Mouse (Mus musculus): ENCODE results near the gene Klhl23.

The Klhl23 gene

DNA sequence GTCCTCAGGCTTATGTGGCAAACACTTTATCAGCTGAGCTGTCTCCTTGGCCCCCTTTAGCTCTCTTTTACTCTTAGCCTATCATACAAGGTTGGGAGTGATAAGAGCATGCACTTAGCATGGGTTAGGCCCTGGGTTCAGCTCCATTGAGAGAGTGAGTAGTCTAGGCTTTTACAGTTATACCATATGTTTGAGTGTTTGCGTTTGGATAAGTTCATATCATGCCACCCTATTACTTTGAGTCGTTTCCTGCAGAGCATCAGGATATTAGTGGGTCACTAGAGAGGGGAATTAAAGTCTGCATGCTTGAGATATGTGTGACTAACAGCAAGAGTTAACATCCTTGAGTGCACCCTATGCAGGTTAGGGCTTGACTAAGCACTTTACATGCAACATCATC lies 7.9 kb downstream of the Klhl23 start:
- no peak for DNase-seq (ENCODE audit: low spot score in 2 of 2)

DNA sequence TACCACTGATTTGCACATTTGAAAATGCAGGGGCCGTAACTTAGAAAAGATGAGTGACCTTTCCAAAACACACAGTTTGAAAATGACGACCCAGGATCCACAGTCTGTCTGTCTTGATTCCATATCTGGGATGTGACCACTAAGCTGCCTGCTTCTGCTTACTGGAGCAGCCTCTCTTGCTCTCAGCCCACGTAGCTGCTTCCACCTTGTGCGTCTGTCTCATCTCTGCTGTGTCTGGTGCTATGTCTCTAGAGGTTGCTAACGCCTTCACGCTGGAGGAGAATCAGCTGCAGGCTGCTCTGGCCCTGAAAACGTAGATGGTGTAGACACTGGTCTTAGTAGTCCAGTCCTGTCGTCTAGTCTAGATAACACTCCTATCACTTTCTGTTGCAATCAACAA lies 8.4 kb downstream of the Klhl23 start:
- no peak for DNase-seq (ENCODE audit: low spot score in 2 of 2)

DNA sequence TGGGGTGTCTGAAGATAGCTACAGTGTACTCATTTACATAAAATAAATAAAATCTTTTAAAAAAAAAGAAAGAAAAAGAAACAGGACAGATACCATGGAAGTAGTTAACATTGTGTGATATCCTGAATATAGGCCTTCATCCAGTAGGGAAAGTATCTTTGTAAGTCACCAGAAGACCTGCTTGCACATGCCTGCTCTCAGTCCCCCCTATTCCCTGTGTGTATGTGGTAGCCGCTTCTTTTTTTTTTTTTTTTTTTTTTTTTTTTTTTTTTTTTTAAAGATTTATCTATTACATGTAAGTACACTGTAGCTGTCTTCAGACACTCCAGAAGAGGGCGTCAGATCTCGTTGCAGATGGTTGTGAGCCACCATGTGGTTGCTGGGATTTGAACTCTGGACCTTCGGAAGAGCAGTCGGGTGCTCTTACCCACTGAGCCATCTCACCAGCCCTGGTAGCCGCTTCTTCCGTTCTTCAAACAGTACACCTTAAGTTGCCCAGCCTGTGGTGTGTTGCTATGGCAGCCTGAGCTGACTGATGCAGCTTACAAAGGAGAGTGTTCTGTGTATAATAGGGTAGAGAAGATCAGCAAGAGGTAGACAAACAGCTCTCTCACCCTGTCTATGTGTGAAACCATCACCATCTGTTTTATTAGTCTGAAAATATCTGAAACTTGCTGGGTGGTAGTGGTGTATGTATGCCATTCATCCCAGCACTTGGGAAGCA lies 15.7 kb downstream of the Klhl23 start:
- DNase-seq (ENCODE audit: low spot score in 2 of 2) = no peak

DNA sequence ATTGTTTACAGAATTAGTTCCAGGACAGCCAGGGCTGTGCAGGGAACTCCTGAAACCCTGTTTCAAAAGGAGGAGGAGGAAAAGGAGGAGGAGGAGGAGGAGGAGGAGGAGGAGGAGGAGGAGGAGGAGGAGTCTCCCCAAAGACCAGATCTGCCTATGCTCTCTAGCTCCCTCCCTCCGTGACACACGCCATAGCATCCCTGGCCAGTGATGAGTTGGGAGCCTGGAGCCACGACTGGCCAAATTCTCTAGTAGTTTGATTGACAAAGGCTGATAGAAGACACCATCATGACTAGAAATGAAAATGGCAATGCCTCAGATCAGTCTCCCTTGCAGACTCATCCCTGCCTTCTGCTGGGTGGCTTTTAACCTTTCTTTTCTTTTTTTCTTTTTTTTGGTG lies 16.3 kb downstream of the Klhl23 start:
- DNase-seq (ENCODE audit: low spot score in 2 of 2) = no peak

DNA sequence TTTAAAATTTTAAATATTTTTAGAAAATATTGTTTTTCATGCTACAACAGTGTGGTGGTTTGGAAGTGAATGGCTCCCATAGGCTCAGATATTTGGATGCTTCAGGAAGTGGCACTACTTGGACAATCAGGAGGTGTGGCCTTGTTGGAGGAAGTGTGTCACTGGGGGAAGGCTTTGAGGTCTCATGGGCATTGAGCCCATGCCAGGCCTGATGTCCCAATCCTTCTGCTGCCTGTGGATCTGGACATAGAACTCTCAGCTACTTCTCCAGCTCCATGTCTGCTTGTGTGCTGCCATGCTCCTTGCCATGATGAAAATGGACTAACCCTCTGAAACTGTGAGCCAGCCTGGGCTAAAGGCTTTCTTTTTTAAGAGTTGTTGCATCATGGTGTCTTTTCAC lies 17.0 kb downstream of the Klhl23 start:
- DNase-seq (ENCODE audit: low spot score in 2 of 2) = no peak

DNA sequence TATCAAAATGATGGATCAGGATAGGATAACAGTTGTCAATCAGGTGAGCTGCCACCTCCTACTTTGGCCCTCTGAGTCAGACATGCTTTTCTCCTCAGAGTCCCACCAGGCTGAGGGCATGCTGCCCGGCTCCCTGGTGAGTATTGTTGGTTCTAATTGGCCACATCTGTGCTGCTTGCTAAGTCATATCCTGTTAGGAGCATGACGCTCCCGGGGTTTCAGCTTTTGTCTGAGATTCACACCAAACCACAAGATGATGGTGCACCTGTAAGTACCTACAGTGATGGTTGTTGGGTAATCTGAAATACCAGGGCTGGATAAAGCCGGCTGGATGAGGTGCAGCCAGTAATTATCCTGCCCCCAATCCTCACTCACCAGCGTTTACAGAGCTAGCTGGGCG lies 18.5 kb downstream of the Klhl23 start:
- no peak for DNase-seq (ENCODE audit: low spot score in 2 of 2)

DNA sequence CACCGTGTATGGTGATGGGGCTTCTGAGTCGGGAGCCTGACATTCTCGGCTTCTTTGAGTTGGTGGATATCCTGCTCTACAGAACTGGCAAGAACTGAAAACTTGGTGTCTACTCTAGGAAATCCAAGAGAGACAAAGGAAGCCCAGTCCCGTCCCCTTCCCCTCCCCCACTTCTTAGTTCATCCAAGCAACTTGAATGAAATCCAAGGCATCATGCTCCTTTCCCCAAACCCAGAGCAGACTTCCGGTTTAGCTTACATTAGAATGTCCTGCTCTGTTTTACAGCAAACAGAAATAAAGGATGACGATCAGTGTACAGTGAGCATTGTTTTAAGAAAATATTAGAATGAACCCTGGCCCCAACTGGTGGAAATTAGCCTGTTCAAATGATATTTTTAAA lies 27.5 kb downstream of the Klhl23 start:
- DNase-seq (ENCODE audit: low spot score in 2 of 2) = no peak

DNA sequence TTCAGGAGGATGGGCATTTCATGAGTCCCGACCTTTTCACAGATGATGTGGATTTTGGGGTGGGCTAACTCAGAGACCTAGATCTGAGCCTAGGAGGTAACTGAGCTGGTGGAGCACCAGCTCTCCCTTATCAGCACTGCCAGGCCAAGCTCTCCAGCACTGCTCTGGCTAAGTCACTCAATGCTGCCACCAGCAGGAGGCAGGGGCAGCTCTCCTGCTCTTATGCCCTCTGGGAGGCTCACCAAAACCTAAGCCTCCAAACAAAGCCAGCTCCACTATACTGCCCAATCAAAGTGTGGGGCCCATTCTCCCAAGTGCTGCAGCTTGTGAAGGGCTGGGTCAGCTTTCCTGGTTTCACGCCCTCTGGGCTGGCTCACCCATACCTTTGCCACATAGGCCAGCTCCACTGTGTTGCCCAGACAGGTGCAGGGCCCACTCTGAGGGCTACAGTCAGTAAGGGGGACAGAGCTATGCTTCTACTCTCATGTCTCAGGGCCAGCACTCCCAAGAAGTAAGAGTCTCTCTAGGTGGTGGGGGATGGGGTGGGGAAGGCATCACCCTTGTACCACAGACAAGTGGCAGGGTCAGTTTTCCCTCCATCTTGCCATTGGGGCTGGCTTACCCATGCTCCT lies 29.8 kb downstream of the Klhl23 start:
- no peak for DNase-seq (ENCODE audit: low spot score in 2 of 2)

DNA sequence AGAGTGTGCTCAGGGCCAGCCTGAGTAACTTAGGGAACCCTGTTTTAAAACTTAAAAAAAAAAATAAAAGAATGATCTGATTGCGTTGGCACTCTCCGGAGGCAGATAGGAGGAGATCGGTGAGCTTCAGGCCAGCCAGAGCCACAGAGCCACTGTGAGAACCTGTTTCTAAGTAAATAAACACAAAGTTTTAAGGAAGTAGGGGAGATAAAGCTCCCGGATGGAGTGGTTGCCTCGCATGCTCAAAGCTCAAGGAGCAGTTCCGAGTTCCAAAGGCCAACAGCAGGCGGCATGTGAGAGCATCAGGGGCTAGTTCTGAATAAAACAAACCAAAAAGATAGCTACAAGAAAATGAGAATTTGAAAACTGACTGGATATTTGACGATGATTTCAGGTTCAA lies 34.6 kb downstream of the Klhl23 start:
- no peak for DNase-seq (ENCODE audit: low spot score in 2 of 2)

DNA sequence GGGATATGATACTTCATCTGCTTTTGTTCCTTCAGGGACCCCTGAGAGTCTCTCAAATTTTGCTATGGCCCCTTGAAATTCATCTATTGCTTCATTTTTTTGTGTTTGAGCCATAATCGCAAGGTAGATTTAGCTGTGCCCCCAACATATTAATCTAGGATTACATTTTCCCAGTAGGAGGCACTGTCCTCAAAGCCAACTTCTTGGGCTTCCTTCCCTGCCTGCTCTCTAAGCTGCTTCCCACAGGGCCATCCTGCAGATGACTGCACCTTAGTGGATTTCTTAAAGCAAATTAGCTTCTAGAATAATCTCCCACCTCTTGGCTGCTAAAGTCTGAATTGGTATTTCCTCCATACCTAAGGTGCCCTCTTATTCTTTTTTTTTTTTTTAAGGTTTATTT lies 36.1 kb downstream of the Klhl23 start:
- DNase-seq (ENCODE audit: low spot score in 2 of 2) = no peak

DNA sequence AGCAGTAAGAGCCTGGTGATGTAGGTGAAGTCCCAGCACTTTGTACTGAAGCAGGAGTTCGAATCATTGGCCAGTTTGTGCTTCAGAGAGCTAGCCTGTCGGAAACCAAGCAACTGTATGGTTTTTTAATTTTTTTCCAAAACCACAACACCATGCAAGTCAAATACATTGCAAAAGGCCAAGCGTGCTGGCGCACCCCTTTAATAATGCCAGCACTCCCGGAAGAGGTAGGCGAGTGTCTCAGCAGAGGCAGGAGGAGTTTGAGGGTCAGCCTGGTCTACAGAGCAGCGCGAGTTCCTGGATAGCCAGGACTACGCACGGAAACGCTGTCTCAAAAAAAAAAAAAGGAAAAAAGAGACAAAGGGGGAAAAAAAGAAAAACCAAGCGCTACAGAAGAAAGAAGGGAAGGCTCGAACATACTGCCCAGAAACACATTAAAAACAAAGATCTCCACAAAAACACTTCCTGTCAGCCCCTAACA lies 39.3 kb downstream of the Klhl23 start:
- DNase-seq (ENCODE audit: low spot score in 2 of 2) = peak; percentile 18 to 22

DNA sequence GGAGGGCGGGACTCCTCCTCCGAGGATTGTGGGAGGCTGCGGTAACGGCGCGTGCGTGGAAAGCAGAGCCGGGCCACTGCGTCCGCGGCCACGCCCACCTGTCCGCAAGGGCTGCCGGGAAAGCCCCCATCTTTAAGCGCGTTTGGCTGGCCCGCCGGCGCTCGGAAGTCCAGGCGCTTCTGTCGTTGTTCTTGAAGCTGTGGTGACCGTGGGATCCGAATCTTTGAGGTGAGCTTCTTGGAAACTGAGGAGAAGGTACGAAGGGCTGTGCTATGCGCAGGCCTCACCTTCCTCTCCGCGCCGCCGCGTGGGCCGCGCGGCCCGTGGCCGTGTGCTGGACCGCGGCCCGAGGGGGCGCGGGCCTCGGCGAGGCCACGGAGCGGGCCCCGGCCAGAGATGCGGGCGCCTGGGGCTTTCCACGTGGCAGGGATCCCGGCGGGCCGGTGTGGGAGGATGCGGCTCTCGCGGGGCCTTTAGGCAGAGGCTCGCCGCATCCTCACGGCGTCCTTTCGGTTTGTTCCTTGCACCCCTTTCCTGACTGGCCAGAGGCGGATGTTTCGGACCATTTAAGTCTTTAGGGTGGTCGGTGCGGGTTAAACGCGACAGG lies 39.8 kb downstream of the Klhl23 start, which contains the start of gene Ssb:
TSS of gene Ssb (plus strand) at position 78 of the 607 bp plus-strand sequence.
- peak; percentile 90 to 93 for DNase-seq (ENCODE audit: low spot score in 2 of 2)

DNA sequence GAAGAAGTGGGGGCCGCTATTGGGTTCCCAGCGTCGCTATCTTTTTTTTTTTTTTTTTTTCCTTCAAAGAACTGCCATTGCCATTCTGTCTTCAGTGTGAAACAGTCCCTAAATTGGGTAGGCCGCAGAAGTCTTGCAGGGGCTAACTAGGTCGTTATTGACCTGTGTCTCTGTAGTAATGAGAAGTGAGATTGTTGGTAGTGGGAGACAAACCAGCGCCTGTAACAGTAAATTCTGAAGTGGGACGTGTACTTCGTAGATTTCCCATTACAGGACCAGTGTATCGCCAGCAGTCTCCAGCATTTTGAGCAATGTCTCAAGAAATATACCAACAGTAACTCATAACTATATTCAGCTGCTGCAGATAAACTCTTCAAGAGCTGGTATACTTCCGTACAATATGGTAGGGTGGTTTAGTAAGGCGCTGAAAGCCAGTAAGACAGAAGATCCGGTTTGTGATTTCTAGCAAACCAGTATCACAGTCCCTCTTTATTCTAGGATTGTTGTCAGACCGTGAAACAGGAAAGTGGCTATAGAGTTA lies 40.4 kb downstream of the Klhl23 start:
- DNase-seq (ENCODE audit: low spot score in 2 of 2) = no peak

DNA sequence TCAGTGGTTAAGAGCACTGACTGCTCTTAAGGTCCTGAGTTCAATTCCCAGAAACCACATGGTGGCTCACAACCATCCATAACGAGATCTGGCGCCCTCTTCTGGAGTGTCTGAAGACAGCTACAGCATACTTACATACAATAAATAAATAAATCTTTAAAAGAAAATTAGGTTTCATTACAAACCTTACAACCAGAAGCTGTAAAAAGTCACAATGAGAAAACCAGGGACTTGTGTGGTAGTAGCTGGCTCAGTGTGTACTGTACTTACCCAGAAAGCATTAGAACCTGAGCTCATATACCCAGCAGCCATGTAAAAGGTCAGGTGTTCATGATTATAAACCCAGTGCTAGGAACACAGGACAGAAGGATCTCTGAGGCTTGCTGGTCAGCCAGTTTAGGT lies 62.2 kb downstream of the Klhl23 start:
- DNase-seq (ENCODE audit: low spot score in 2 of 2) = no peak

DNA sequence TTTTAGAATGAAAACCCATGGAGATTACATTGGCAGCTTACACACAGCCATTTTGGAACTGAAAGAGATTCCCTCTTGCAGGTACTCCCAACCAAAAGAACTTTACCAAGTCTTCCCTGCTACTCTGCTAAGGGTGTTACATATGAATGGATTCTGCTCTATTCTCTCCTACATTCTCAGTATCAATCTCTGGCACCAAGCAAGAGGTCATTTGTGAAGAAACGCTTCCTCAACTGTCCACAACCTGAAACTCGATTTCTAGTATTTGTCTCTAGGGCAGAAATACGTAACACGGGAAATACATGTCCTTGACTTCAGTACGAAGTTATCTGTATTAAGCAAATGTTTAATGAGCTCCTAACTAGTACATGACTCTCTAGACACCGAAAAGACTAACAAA lies 62.8 kb downstream of the Klhl23 start:
- no peak for DNase-seq (ENCODE audit: low spot score in 2 of 2)

DNA sequence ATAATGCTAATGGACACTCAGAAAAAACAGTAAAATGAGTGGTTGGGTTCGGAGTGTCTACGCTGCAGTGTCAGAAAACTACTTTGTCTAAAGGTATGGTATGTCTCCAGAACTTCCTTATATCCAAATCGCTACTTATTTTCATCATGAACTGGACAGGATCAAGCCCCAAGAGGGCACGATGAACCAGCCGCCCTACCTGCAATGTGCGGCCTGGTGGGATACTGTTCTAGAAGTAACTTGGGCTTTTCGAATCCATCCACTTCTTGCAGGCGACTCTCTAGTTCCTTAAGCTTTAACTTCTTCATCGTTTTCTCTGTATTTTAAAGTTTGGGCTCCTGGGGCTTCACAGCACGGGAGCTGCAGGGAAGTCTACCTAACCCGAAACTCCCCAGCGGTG lies 63.3 kb downstream of the Klhl23 start:
- no peak for DNase-seq (ENCODE audit: low spot score in 2 of 2)

DNA sequence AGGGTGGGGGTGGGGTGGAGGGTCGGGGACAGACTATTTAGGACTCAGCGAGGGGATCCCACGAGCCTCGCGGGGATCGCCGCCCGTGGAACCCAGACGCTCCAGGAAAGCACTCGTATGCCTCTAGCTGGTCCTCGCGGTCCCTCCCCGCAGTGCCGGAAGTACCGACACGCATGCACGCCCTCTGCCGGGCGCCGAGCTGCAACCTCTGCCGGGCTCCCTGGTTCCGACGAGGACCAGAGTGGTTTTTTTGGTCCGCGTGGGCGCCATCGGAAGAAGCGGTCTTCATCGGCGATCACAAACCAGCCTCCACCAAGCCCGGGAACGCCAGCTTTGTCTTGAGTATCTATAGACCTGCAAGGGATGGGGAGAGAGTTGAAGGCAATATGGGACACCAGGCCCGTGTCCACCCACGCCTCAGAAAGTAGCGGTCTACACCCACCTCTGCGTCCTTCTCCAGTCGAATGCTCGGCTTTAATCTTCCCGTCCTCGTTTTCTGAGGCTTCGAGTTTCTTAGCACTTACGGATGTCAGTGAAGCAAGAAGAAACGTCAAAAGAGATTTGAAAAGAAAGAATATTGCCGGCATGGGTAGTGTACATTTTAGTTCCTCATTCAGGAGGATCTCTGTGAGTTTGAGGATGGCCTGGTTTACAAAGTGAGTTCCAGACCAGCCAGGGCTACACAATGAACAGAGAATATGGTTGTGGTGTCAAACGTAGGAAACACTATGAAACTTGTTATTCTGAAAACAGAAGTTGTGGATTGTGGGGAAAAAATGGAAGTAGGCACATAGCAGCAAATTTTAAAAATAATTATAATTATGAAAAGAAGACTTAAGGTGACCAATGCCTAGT lies 63.9 kb downstream of the Klhl23 start, which contains the start of gene Mettl5:
TSS of gene Mettl5 (minus strand) at position 165 of the 855 bp plus-strand sequence.
- DNase-seq (ENCODE audit: low spot score in 2 of 2) = peak; percentile 86 to 91
